Mouse (Mus musculus): Measurements from ENCODE around the gene Zbtb39.

DNA sequence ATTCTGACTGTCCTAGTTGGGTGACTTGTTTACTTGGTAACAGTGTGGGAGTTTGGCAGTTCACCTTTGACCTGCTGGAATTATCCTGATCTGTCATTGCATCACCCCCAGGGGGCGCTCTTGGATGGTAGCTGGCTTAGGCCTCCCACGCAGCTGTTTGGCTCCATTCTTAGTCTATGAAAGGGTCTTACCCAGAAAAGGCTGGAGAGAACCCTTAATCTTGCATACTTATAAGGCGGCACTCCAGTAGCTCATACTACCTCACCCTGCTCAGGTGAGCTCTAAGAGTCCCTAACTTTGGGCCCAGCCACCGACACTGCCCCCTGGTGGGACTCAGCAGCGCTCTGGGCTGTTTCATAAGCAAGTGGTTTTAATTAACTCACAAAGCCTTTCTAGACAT lies 5.3 kb downstream of the Zbtb39 start:
- TF ChIP-seq POLR2A (IDR thresholded peaks at IDR 0.05; ENCODE audit: extremely low read depth, insufficient read depth, low read length) (no peak), CTCF (IDR thresholded peaks at IDR 0.05; ENCODE audit: extremely low read depth, insufficient read depth, low read length) (peak; percentile 37)
